Mouse (Mus musculus): Measurements from ENCODE around the gene Rtn4ip1. TPM values are rescaled to one million over a fixed set of nuclear protein-coding genes. Genes with fewer than 3 reads are reported as not detected.

The Rtn4ip1 gene
- polyA plus RNA-seq (2014; fragmentation: Nextera tagmentation; extraction: Ambion mirVana), result 14.4 and 15.0 TPM in 2 replicates

- H3K9ac ChIP-seq (ENCODE audit: low read length), result peak within 1 kb of the TSS; percentile 75
- peaks cover 11% of the 10 kb centered on the region for H3K4me1 ChIP-seq (replicated peaks; ENCODE audit: control insufficient read depth, insufficient read depth, low read length)
- H3K4me3 ChIP-seq (ENCODE audit: low read depth, low read length), result peak within 1 kb of the TSS; percentile 91
- H3K36me3 ChIP-seq (ENCODE audit: control insufficient read depth, insufficient read depth, low read length), result no peaks in the 10 kb centered on the region
- H3K4me2 ChIP-seq (ENCODE audit: low read length), result peak within 1 kb of the TSS; percentile 78
- DNase-seq (ENCODE audit: low spot score) (peak; percentile 98), ATAC-seq (replicated peaks; ENCODE audit: low FRiP score, low TSS enrichment, low read depth) (peak; percentile 99)
- H3K27ac ChIP-seq (ENCODE audit: low read depth), result peak within 1 kb of the TSS; percentile 62
- no peaks in the 10 kb centered on the region for H3K9me3 ChIP-seq (ENCODE audit: control insufficient read depth, low read length)
- 0% methylated on average over 40 of the region's 40 CpGs for WGBS
- H3K27me3 ChIP-seq (replicated peaks; ENCODE audit: control insufficient read depth, insufficient read depth, low read length), result no peaks in the 10 kb centered on the region
Observed at GRCm38 (mm10) chr10:43901578-43902194, at the start of gene Rtn4ip1, which contains the start of gene Qrsl1. Gene Rtn4ip1, plus strand, starts transcription at chr10:43901807. Gene Qrsl1, minus strand, starts transcription at chr10:43901745.

GRCm38 (mm10) chr10:43851898-43852297, 49.7 kb upstream of the Rtn4ip1 start:
- Histone ChIP-seq H3K4me2 (ENCODE audit: low read length) (no peak overlapping the region), H3K9ac (ENCODE audit: low read length) (no peak overlapping the region), H3K4me1 (replicated peaks; ENCODE audit: control insufficient read depth, insufficient read depth, low read length) (no peaks in the 10 kb centered on the region), H3K27ac (ENCODE audit: low read depth) (no peak overlapping the region), H3K36me3 (ENCODE audit: control insufficient read depth, insufficient read depth, low read length) (no peaks in the 10 kb centered on the region), H3K27me3 (replicated peaks; ENCODE audit: control insufficient read depth, insufficient read depth, low read length) (no peaks in the 10 kb centered on the region), H3K9me3 (ENCODE audit: control insufficient read depth, low read length) (peaks cover 3% of the 10 kb centered on the region; the same call in 1 of the 2 replicates), H3K4me3 (ENCODE audit: low read depth, low read length) (no peak overlapping the region)
- DNase-seq (ENCODE audit: low spot score), result no peak
- 81% methylated on average over 5 of the region's 5 CpGs for WGBS
- ATAC-seq (replicated peaks; ENCODE audit: low FRiP score, low TSS enrichment, low read depth), result no peak

- no peak for DNase-seq (ENCODE audit: low spot score)
- H3K9ac ChIP-seq (ENCODE audit: low read length), result no peak overlapping the region
- no peaks in the 10 kb centered on the region for H3K36me3 ChIP-seq (ENCODE audit: control insufficient read depth, insufficient read depth, low read length)
- no peak overlapping the region for H3K4me2 ChIP-seq (ENCODE audit: low read length)
- H3K27ac ChIP-seq (ENCODE audit: low read depth), result no peak overlapping the region
- no peaks in the 10 kb centered on the region for H3K4me1 ChIP-seq (replicated peaks; ENCODE audit: control insufficient read depth, insufficient read depth, low read length)
- no peak for ATAC-seq (replicated peaks; ENCODE audit: low FRiP score, low TSS enrichment, low read depth)
- H3K4me3 ChIP-seq (ENCODE audit: low read depth, low read length), result no peak overlapping the region
- no peaks in the 10 kb centered on the region for H3K27me3 ChIP-seq (replicated peaks; ENCODE audit: control insufficient read depth, insufficient read depth, low read length)
- peaks cover 3% of the 10 kb centered on the region; the same call in 1 of the 2 replicates for H3K9me3 ChIP-seq (ENCODE audit: control insufficient read depth, low read length)
- WGBS, result 96% methylated on average over 9 of the region's 9 CpGs
Observed at GRCm38 (mm10) chr10:43855916-43856315, 45.7 kb upstream of the Rtn4ip1 start.

GRCm38 (mm10) chr10:43856351-43856750, 45.3 kb upstream of the Rtn4ip1 start:
- Histone ChIP-seq H3K27ac (ENCODE audit: low read depth) (no peak overlapping the region), H3K4me3 (ENCODE audit: low read depth, low read length) (no peak overlapping the region), H3K36me3 (ENCODE audit: control insufficient read depth, insufficient read depth, low read length) (no peaks in the 10 kb centered on the region), H3K9ac (ENCODE audit: low read length) (no peak overlapping the region), H3K9me3 (ENCODE audit: control insufficient read depth, low read length) (peaks cover 3% of the 10 kb centered on the region; the same call in 1 of the 2 replicates), H3K4me1 (replicated peaks; ENCODE audit: control insufficient read depth, insufficient read depth, low read length) (no peaks in the 10 kb centered on the region), H3K4me2 (ENCODE audit: low read length) (no peak overlapping the region), H3K27me3 (replicated peaks; ENCODE audit: control insufficient read depth, insufficient read depth, low read length) (no peaks in the 10 kb centered on the region)
- 85% methylated on average over 3 of the region's 3 CpGs for WGBS
- DNase-seq (ENCODE audit: low spot score) (no peak), ATAC-seq (replicated peaks; ENCODE audit: low FRiP score, low TSS enrichment, low read depth) (no peak)

GRCm38 (mm10) chr10:43870752-43871151, 30.9 kb upstream of the Rtn4ip1 start:
- Histone ChIP-seq H3K9ac (ENCODE audit: low read length) (no peak overlapping the region), H3K27ac (ENCODE audit: low read depth) (no peak overlapping the region), H3K4me2 (ENCODE audit: low read length) (no peak overlapping the region), H3K9me3 (ENCODE audit: control insufficient read depth, low read length) (0 out of 2 replicates have a peak, but pooled peaks cover 6% of the 10 kb centered on the region), H3K36me3 (ENCODE audit: control insufficient read depth, insufficient read depth, low read length) (0 out of 2 replicates have a peak, but pooled peaks cover 6% of the 10 kb centered on the region), H3K4me3 (ENCODE audit: low read depth, low read length) (no peak overlapping the region), H3K27me3 (replicated peaks; ENCODE audit: control insufficient read depth, insufficient read depth, low read length) (no peaks in the 10 kb centered on the region), H3K4me1 (replicated peaks; ENCODE audit: control insufficient read depth, insufficient read depth, low read length) (no peaks in the 10 kb centered on the region)
- DNase-seq (ENCODE audit: low spot score), result peak; percentile 64
- WGBS, result 72% methylated on average over 10 of the region's 10 CpGs
- no peak for ATAC-seq (replicated peaks; ENCODE audit: low FRiP score, low TSS enrichment, low read depth)

GRCm38 (mm10) chr10:43871458-43871857, 30.1 kb upstream of the Rtn4ip1 start:
- Histone ChIP-seq H3K36me3 (ENCODE audit: control insufficient read depth, insufficient read depth, low read length) (0 out of 2 replicates have a peak, but pooled peaks cover 6% of the 10 kb centered on the region), H3K4me2 (ENCODE audit: low read length) (no peak overlapping the region), H3K4me3 (ENCODE audit: low read depth, low read length) (no peak overlapping the region), H3K27me3 (replicated peaks; ENCODE audit: control insufficient read depth, insufficient read depth, low read length) (no peaks in the 10 kb centered on the region), H3K4me1 (replicated peaks; ENCODE audit: control insufficient read depth, insufficient read depth, low read length) (no peaks in the 10 kb centered on the region), H3K9ac (ENCODE audit: low read length) (no peak overlapping the region), H3K27ac (ENCODE audit: low read depth) (no peak overlapping the region), H3K9me3 (ENCODE audit: control insufficient read depth, low read length) (0 out of 2 replicates have a peak, but pooled peaks cover 6% of the 10 kb centered on the region)
- DNase-seq (ENCODE audit: low spot score), result no peak
- no peak for ATAC-seq (replicated peaks; ENCODE audit: low FRiP score, low TSS enrichment, low read depth)
- WGBS, result 93% methylated on average over 1 of the region's 1 CpGs

GRCm38 (mm10) chr10:43887676-43888075, 13.9 kb upstream of the Rtn4ip1 start:
- Histone ChIP-seq H3K4me2 (ENCODE audit: low read length) (no peak overlapping the region), H3K4me1 (replicated peaks; ENCODE audit: control insufficient read depth, insufficient read depth, low read length) (no peaks in the 10 kb centered on the region), H3K36me3 (ENCODE audit: control insufficient read depth, insufficient read depth, low read length) (peaks cover 25% of the 10 kb centered on the region), H3K4me3 (ENCODE audit: low read depth, low read length) (no peak overlapping the region), H3K27me3 (replicated peaks; ENCODE audit: control insufficient read depth, insufficient read depth, low read length) (no peaks in the 10 kb centered on the region), H3K9ac (ENCODE audit: low read length) (no peak overlapping the region), H3K9me3 (ENCODE audit: control insufficient read depth, low read length) (no peaks in the 10 kb centered on the region), H3K27ac (ENCODE audit: low read depth) (no peak overlapping the region)
- DNase-seq (ENCODE audit: low spot score) (no peak), ATAC-seq (replicated peaks; ENCODE audit: low FRiP score, low TSS enrichment, low read depth) (no peak)
- 90% methylated on average over 9 of the region's 9 CpGs for WGBS

GRCm38 (mm10) chr10:43888976-43889375, 12.6 kb upstream of the Rtn4ip1 start:
- Histone ChIP-seq H3K4me2 (ENCODE audit: low read length) (no peak overlapping the region), H3K27ac (ENCODE audit: low read depth) (no peak overlapping the region), H3K36me3 (ENCODE audit: control insufficient read depth, insufficient read depth, low read length) (peaks cover 37% of the 10 kb centered on the region), H3K4me1 (replicated peaks; ENCODE audit: control insufficient read depth, insufficient read depth, low read length) (no peaks in the 10 kb centered on the region), H3K4me3 (ENCODE audit: low read depth, low read length) (no peak overlapping the region), H3K9me3 (ENCODE audit: control insufficient read depth, low read length) (no peaks in the 10 kb centered on the region), H3K9ac (ENCODE audit: low read length) (no peak overlapping the region), H3K27me3 (replicated peaks; ENCODE audit: control insufficient read depth, insufficient read depth, low read length) (no peaks in the 10 kb centered on the region)
- WGBS, result 88% methylated on average over 16 of the region's 16 CpGs
- no peak for DNase-seq (ENCODE audit: low spot score)
- no peak for ATAC-seq (replicated peaks; ENCODE audit: low FRiP score, low TSS enrichment, low read depth)

- Histone ChIP-seq H3K27me3 (replicated peaks; ENCODE audit: control insufficient read depth, insufficient read depth, low read length) (no peaks in the 10 kb centered on the region), H3K9me3 (ENCODE audit: control insufficient read depth, low read length) (no peaks in the 10 kb centered on the region), H3K4me3 (ENCODE audit: low read depth, low read length) (no peak overlapping the region), H3K27ac (ENCODE audit: low read depth) (no peak overlapping the region), H3K36me3 (ENCODE audit: control insufficient read depth, insufficient read depth, low read length) (peaks cover 34% of the 10 kb centered on the region), H3K9ac (ENCODE audit: low read length) (no peak overlapping the region), H3K4me2 (ENCODE audit: low read length) (no peak overlapping the region), H3K4me1 (replicated peaks; ENCODE audit: control insufficient read depth, insufficient read depth, low read length) (no peaks in the 10 kb centered on the region)
- DNase-seq (ENCODE audit: low spot score) (no peak), ATAC-seq (replicated peaks; ENCODE audit: low FRiP score, low TSS enrichment, low read depth) (no peak)
- WGBS, result 94% methylated on average over 4 of the region's 4 CpGs
Observed at GRCm38 (mm10) chr10:43892971-43893370, 8.6 kb upstream of the Rtn4ip1 start.
